Mouse (Mus musculus) cerebellum, postnatal 4 days (tissue): ENCODE results near the gene Gm28230.

Experiments used
- DNase-seq, 2 experiments: peaks; one replicate each; pipeline ENCODE4 v3.0.0; 2022; ENCODE audit warnings: low spot score in 2 of 2, mixed read lengths in 1 of 2

Gm28230 gene

GRCm38 (mm10) chr2:74722949-74723348 lies 3.6 kb upstream of the Gm28230 start:
- no peak for DNase-seq

GRCm38 (mm10) chr2:74724244-74725015 lies 2.1 kb upstream of the Gm28230 start:
- peak in 1 of 2 experiments; percentile 12 for DNase-seq

- DNase-seq: peak in 1 of 2 experiments; percentile 21
Measured at GRCm38 (mm10) chr2:74725171-74725570, 1.4 kb upstream of the Gm28230 start.

- DNase-seq: peak in 1 of 2 experiments; percentile 19
Measured at GRCm38 (mm10) chr2:74726973-74727639, 578 bp downstream of the Gm28230 start.

GRCm38 (mm10) chr2:74727640-74728302 lies 1.2 kb downstream of the Gm28230 start:
- no peak for DNase-seq

GRCm38 (mm10) chr2:74728303-74728680 lies 1.8 kb downstream of the Gm28230 start:
- no peak for DNase-seq

- no peak for DNase-seq
Measured at GRCm38 (mm10) chr2:74730331-74730730, 3.8 kb downstream of the Gm28230 start.

GRCm38 (mm10) chr2:74731055-74731454 lies 4.5 kb downstream of the Gm28230 start:
- no peak for DNase-seq

- DNase-seq: no peak
Measured at GRCm38 (mm10) chr2:74731799-74732512, 5.4 kb downstream of the Gm28230 start.

- no peak for DNase-seq
Measured at GRCm38 (mm10) chr2:74732513-74733316, 6.2 kb downstream of the Gm28230 start.

- DNase-seq: no peak
Measured at GRCm38 (mm10) chr2:74733317-74733661, 6.8 kb downstream of the Gm28230 start.

- no peak for DNase-seq
Measured at GRCm38 (mm10) chr2:74733765-74734164, 7.2 kb downstream of the Gm28230 start.

- DNase-seq: no peak
Measured at GRCm38 (mm10) chr2:74734451-74734850, 7.9 kb downstream of the Gm28230 start.

GRCm38 (mm10) chr2:74734996-74735811 lies 8.7 kb downstream of the Gm28230 start:
- DNase-seq: no peak

GRCm38 (mm10) chr2:74735851-74736687 lies 9.5 kb downstream of the Gm28230 start:
- DNase-seq: no peak

- DNase-seq: no peak
Measured at GRCm38 (mm10) chr2:74736688-74737577, 10.4 kb downstream of the Gm28230 start.

GRCm38 (mm10) chr2:74737578-74738070 lies 11.1 kb downstream of the Gm28230 start:
- DNase-seq: no peak
